Mouse (Mus musculus) kidney, postnatal 0 days (tissue): Measurements from ENCODE around the gene Pum1. TPM values are rescaled to one million over a fixed set of nuclear protein-coding genes. Genes with fewer than 3 reads are reported as not detected.

ENCODE experiments used
- ATAC-seq: fragments of 200-750 bp; cut with Nextera tagmentation; replicated peaks from 2 replicates; pipeline ENCODE4 v1.8.0; 2017; ENCODE audit warnings: low read depth, moderate number of reproducible peaks, moderate TSS enrichment, moderate library complexity; ENCODE audit not compliant: low FRiP score
- DNase-seq: peaks from one replicate; pipeline ENCODE4 v3.0.0-alpha.2; 2016; ENCODE audit warnings: low spot score
- H3K27ac ChIP-seq: fragments of 300-500 bp; sonication (generic); 2 replicates; pipeline ENCODE4 v1.5.1; 2014; ENCODE audit warnings: mild to moderate bottlenecking
- H3K27me3 ChIP-seq: fragments of 300-500 bp; sonication (generic); 2 replicates; pipeline ENCODE4 v1.6.1; 2014; ENCODE audit warnings: low read length, mixed read lengths; ENCODE audit not compliant: insufficient read depth
- H3K36me3 ChIP-seq: fragments of 300-500 bp; sonication (generic); 2 replicates; pipeline ENCODE4 v1.6.1; 2014; ENCODE audit warnings: low read length, mixed read lengths; ENCODE audit not compliant: insufficient read depth
- H3K4me1 ChIP-seq: fragments of 300-500 bp; sonication (generic); replicated peaks from 2 replicates; pipeline ENCODE4 v1.6.1; 2014; ENCODE audit warnings: antibody characterized with exemption, low read length, mixed read lengths; ENCODE audit not compliant: insufficient read depth
- H3K4me2 ChIP-seq: fragments of 300-500 bp; sonication (generic); 2 replicates; pipeline ENCODE4 v1.6.1; 2014; ENCODE audit warnings: mild to moderate bottlenecking, low read length, moderate library complexity, mixed read lengths
- H3K4me3 ChIP-seq: fragments of 300-500 bp; sonication (generic); replicated peaks from 2 replicates; pipeline ENCODE4 v1.5.1; 2014; ENCODE audit warnings: low read depth, low read length
- H3K9ac ChIP-seq: fragments of 300-500 bp; sonication (generic); 2 replicates; pipeline ENCODE4 v1.6.1; 2014; ENCODE audit warnings: low read depth, low read length
- H3K9me3 ChIP-seq: fragments of 300-500 bp; sonication (generic); replicated peaks from 2 replicates; pipeline ENCODE4 v1.6.1; 2016; ENCODE audit warnings: low read length, inconsistent platforms, mixed read lengths
- CTCF ChIP-seq: IDR thresholded peaks from 2 replicates; pipeline ENCODE4 v1.5.1; 2016; ENCODE audit warnings: antibody characterized with exemption, low read depth, mild to moderate bottlenecking, moderate library complexity
- WGBS: fragments of 180-500 bp; shearing (Covaris S2); extraction: QIAGEN DNeasy Blood & Tissue Kit; methylation state at CpG from one replicate; pipeline ENCODE4 v1.1.7; 2014; 5-methylcytosine and 5-hydroxymethylcytosine counted together
- polyA plus RNA-seq: library from polyadenylated mRNA; unstranded; fragments of >200 nt; fragmentation: Nextera tagmentation; extraction: Ambion mirVana; gene quantifications from 2 replicates; pipeline ENCODE4 v1.2.1, GENCODE M21; 2015

The Pum1 gene
- polyA plus RNA-seq, 1 experiment from 2014 or later = 56.7 TPM

- H3K4me2 ChIP-seq = no peak overlapping the region
- no peak for TF ChIP-seq CTCF
- H3K27me3 ChIP-seq = no peaks in the 10 kb centered on the region
- H3K4me1 ChIP-seq = peaks cover 19% of the 10 kb centered on the region; the same call in 1 of the 2 replicates
- H3K27ac ChIP-seq = no peak overlapping the region
- no peaks in the 10 kb centered on the region for H3K36me3 ChIP-seq
- ATAC-seq = no peak
- no peaks in the 10 kb centered on the region for H3K9me3 ChIP-seq
- no peak for DNase-seq
- WGBS = 75% methylated on average over 3 of the region's 3 CpGs
- H3K4me3 ChIP-seq = no peak overlapping the region
- no peak overlapping the region for H3K9ac ChIP-seq
Measured at GRCm38 (mm10) chr4:130712341-130712740, 49.2 kb downstream of the Pum1 start.

- no peak for TF ChIP-seq CTCF
- Histone ChIP-seq H3K4me1 (peaks cover 19% of the 10 kb centered on the region; the same call in 1 of the 2 replicates), H3K4me3 (no peak overlapping the region), H3K27me3 (no peaks in the 10 kb centered on the region), H3K9me3 (no peaks in the 10 kb centered on the region), H3K9ac (no peak overlapping the region), H3K4me2 (no peak overlapping the region), H3K27ac (no peak overlapping the region), H3K36me3 (no peaks in the 10 kb centered on the region)
- DNase-seq (no peak), ATAC-seq (no peak)
- 58% methylated on average over 5 of the region's 5 CpGs for WGBS
Measured at GRCm38 (mm10) chr4:130713430-130713829, 50.3 kb downstream of the Pum1 start.

GRCm38 (mm10) chr4:130715126-130715525, 52.0 kb downstream of the Pum1 start:
- no peak for TF ChIP-seq CTCF
- H3K4me1 ChIP-seq = peaks cover 27% of the 10 kb centered on the region; the same call in 1 of the 2 replicates
- H3K9me3 ChIP-seq = no peaks in the 10 kb centered on the region
- 0 out of 2 replicates have a peak overlapping the region, but pooled peaks have one; percentile 36 for H3K27ac ChIP-seq
- no peak overlapping the region for H3K9ac ChIP-seq
- H3K36me3 ChIP-seq = peaks cover 6% of the 10 kb centered on the region; the same call in 1 of the 2 replicates
- no peak for ATAC-seq
- no peak overlapping the region for H3K4me3 ChIP-seq
- no peaks in the 10 kb centered on the region for H3K27me3 ChIP-seq
- no peak overlapping the region for H3K4me2 ChIP-seq
- no peak for DNase-seq

- Histone ChIP-seq H3K27me3 (no peaks in the 10 kb centered on the region), H3K27ac (no peak overlapping the region), H3K36me3 (peaks cover 6% of the 10 kb centered on the region; the same call in 1 of the 2 replicates), H3K4me2 (no peak overlapping the region), H3K4me1 (peaks cover 24% of the 10 kb centered on the region; the same call in 1 of the 2 replicates), H3K9ac (no peak overlapping the region), H3K9me3 (no peaks in the 10 kb centered on the region), H3K4me3 (no peak overlapping the region)
- ATAC-seq (no peak), DNase-seq (no peak)
- no peak for TF ChIP-seq CTCF
Measured at GRCm38 (mm10) chr4:130715623-130716022, 52.5 kb downstream of the Pum1 start.

GRCm38 (mm10) chr4:130719348-130719747, 56.2 kb downstream of the Pum1 start:
- TF ChIP-seq CTCF = no peak
- Histone ChIP-seq H3K27me3 (no peaks in the 10 kb centered on the region), H3K27ac (0 out of 2 replicates have a peak overlapping the region, but pooled peaks have one; percentile 6), H3K9me3 (no peaks in the 10 kb centered on the region), H3K36me3 (peaks cover 18% of the 10 kb centered on the region; the same call in 1 of the 2 replicates), H3K4me1 (peaks cover 22% of the 10 kb centered on the region; the same call in 1 of the 2 replicates), H3K4me2 (no peak overlapping the region), H3K4me3 (no peak overlapping the region), H3K9ac (no peak overlapping the region)
- peak; percentile 26 for DNase-seq
- 41% methylated on average over 4 of the region's 4 CpGs for WGBS
- ATAC-seq = no peak

- Histone ChIP-seq H3K9ac (no peak overlapping the region), H3K9me3 (no peaks in the 10 kb centered on the region), H3K27me3 (no peaks in the 10 kb centered on the region), H3K27ac (no peak overlapping the region), H3K4me3 (no peak overlapping the region), H3K4me1 (peaks cover 13% of the 10 kb centered on the region; the same call in 1 of the 2 replicates), H3K4me2 (no peak overlapping the region), H3K36me3 (peaks cover 19% of the 10 kb centered on the region; the same call in 1 of the 2 replicates)
- no peak for ATAC-seq
- no peak for DNase-seq
- 20% methylated on average over 1 of the region's 1 CpGs for WGBS
- TF ChIP-seq CTCF = no peak
Measured at GRCm38 (mm10) chr4:130722607-130723006, 59.5 kb downstream of the Pum1 start.

- Histone ChIP-seq H3K27me3 (no peaks in the 10 kb centered on the region), H3K9ac (no peak overlapping the region), H3K27ac (no peak overlapping the region), H3K36me3 (peaks cover 26% of the 10 kb centered on the region), H3K4me3 (no peak overlapping the region), H3K4me1 (no peaks in the 10 kb centered on the region), H3K9me3 (no peaks in the 10 kb centered on the region), H3K4me2 (no peak overlapping the region)
- DNase-seq (no peak), ATAC-seq (no peak)
- TF ChIP-seq CTCF = no peak
- 83% methylated on average over 3 of the region's 3 CpGs for WGBS
Measured at GRCm38 (mm10) chr4:130726118-130726517, 63.0 kb downstream of the Pum1 start.
